9 mouse cellular contexts compared by ENCODE assay signal in the genomic region with DNA sequence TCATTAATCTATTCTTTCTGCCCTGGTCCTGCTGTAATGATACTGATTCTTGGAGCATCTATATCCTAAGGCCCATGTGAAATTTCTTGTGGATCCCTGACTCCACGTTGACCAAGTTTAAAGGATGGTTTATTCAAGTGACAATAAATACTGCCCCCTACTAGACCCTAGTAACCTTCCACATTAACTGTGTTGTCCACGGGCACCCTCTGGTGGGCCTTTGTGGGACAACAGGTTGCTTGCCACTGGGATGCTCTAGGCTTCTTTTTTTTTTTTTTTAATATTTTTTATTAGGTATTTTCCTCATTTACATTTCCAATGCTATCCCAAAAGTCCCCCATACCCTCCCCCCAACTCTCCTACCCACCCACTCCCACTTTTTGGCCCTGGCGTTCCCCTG. TPM values are rescaled to one million over a fixed set of nuclear protein-coding genes. Genes with fewer than 3 reads are reported as not detected.
A peak's percentile ranks its signal among the peaks of the same experiment; 100 is the strongest.
DNase-seq lines count a peak whose midpoint lies in the region; ATAC-seq lines count a peak whose summit lies in the region.
"Not testable (repeated sequence)": the region's sequence is repeated elsewhere in the genome, so short reads cannot be mapped to it uniquely, and the experiment has no call there.
"Had no signal": no experiment of that assay in that cellular context is flagged by ENCODE, and none has a peak within 500 bp of the region (broad histone marks: within the 10 kb centered on the region; RNA-seq: fewer than 3 reads in every experiment).

No protein-coding gene starts in this region.

- H3K4me3 ChIP-seq in intestine, embryonic 14.5 days (ENCODE audit: low read depth, low read length): not testable (repeated sequence)

- H3K27ac ChIP-seq in intestine, embryonic 14.5 days (ENCODE audit: low read depth): not testable (repeated sequence)

- DNase-seq in 3T3-L1 (ENCODE audit: low read depth, low spot score): peak; percentile 83
- peak; percentile 82 for DNase-seq in adrenal gland, postnatal 10 days
- DNase-seq in gastrocnemius, postnatal 14 days: peak; percentile 66
- peak; percentile 82 for DNase-seq in intestine, embryonic 14.5 days (ENCODE audit: low spot score)
- peak; percentile 50 to 73 for DNase-seq in left cerebral cortex, adult 18-20 months (ENCODE audit: low spot score in 2 of 2)
- peak; percentile 71 for DNase-seq in right cerebral cortex, postnatal 14 days

- not testable (repeated sequence) for H3K9me3 ChIP-seq in intestine, embryonic 14.5 days (ENCODE audit: control insufficient read depth, low read length)

- H3K9ac ChIP-seq in intestine, embryonic 14.5 days (ENCODE audit: low read length): not testable (repeated sequence)

- not testable (repeated sequence) for H3K4me1 ChIP-seq in intestine, embryonic 14.5 days (replicated peaks; ENCODE audit: control insufficient read depth, insufficient read depth, low read length)

- H3K4me2 ChIP-seq in intestine, embryonic 14.5 days (ENCODE audit: low read length): not testable (repeated sequence)

- H3K36me3 ChIP-seq in intestine, embryonic 14.5 days (ENCODE audit: control insufficient read depth, insufficient read depth, low read length): peaks cover 85% of the 10 kb centered on the region

- intact Hi-C loops in gastrocnemius, postnatal 14 days (cut with DNase I; ENCODE audit: low total_unique reads): loop anchor here (5.0 kb wide), 1 partner anchor 162 kb away; no protein-coding TSS in a partner anchor

- 29% methylated on average over 3 of the region's 3 CpGs for WGBS in intestine, embryonic 14.5 days

- ATAC-seq in common myeloid progenitor, adult 5-6 weeks (replicated peaks; ENCODE audit: low read depth, poor library complexity, severe bottlenecking): peak; percentile 82
- not testable (repeated sequence) for ATAC-seq in intestine, embryonic 14.5 days (replicated peaks; ENCODE audit: low FRiP score, low TSS enrichment, low read depth)
- ATAC-seq in megakaryocyte, adult 5-6 weeks (ENCODE audit: poor library complexity, severe bottlenecking): peak; percentile 56; the same call in 1 of the 2 replicates

- not testable (repeated sequence) for H3K27me3 ChIP-seq in intestine, embryonic 14.5 days (replicated peaks; ENCODE audit: control insufficient read depth, insufficient read depth, low read length)

RNA-seq across cellular contexts. Expression of a gene that starts 24.8 kb away (rescaled TPM):
- 10 to 100 TPM in 1 of 2 experiments, 1 to 10 TPM in 1; 3.2 to 11.8 TPM for total RNA-seq in adrenal gland, postnatal 10 days (2021)
- 2.6 TPM in 1 of 2 replicates, not detected in the other for total RNA-seq in common myeloid progenitor, adult 5-6 weeks (2017)
- not detected for total RNA-seq in gastrocnemius, postnatal 14 days (2021)
- polyA plus RNA-seq in intestine, embryonic 14.5 days (2014; fragmentation: Nextera tagmentation; extraction: Ambion mirVana): not detected in 2 replicates
- total RNA-seq in left cerebral cortex, adult 18-20 months (2021): not detected
- total RNA-seq in megakaryocyte, adult 5-6 weeks (2015): 18.3 and 25.9 TPM in 2 replicates
- total RNA-seq in megakaryocyte, adult 5-6 weeks (2017): 28.3 and 30.2 TPM in 2 replicates
- polyA plus RNA-seq: midbrain, embryonic 16.5 days had no signal

RNA-seq across cellular contexts. Expression of a gene that starts 36.4 kb away (rescaled TPM):
- 1 to 10 TPM; 1.5 to 2.2 TPM for total RNA-seq in adrenal gland, postnatal 10 days (2021)
- total RNA-seq in common myeloid progenitor, adult 5-6 weeks (2017): not detected in 2 replicates
- total RNA-seq in gastrocnemius, postnatal 14 days (2021): not detected
- not detected in 2 replicates for polyA plus RNA-seq in intestine, embryonic 14.5 days (2014; fragmentation: Nextera tagmentation; extraction: Ambion mirVana)
- not detected for total RNA-seq in left cerebral cortex, adult 18-20 months (2021)
- not detected in 2 replicates for total RNA-seq in megakaryocyte, adult 5-6 weeks (2015)
- total RNA-seq in megakaryocyte, adult 5-6 weeks (2017): not detected in 2 replicates
- polyA plus RNA-seq: midbrain, embryonic 16.5 days had no signal

RNA-seq across cellular contexts. Expression of a gene that starts 42.7 kb away (rescaled TPM):
- under 1 TPM in 1 of 2 experiments, not detected in 1; 0.84 TPM for total RNA-seq in adrenal gland, postnatal 10 days (2021)
- not detected in 2 replicates for total RNA-seq in common myeloid progenitor, adult 5-6 weeks (2017)
- total RNA-seq in gastrocnemius, postnatal 14 days (2021): not detected
- not detected in 2 replicates for polyA plus RNA-seq in intestine, embryonic 14.5 days (2014; fragmentation: Nextera tagmentation; extraction: Ambion mirVana)
- not detected for total RNA-seq in left cerebral cortex, adult 18-20 months (2021)
- total RNA-seq in megakaryocyte, adult 5-6 weeks (2015): not detected in 2 replicates
- not detected in 2 replicates for total RNA-seq in megakaryocyte, adult 5-6 weeks (2017)
- polyA plus RNA-seq: midbrain, embryonic 16.5 days had no signal
